Mouse (Mus musculus) lung, adult 2 months (tissue): Measurements from ENCODE around the gene Car10. TPM values are rescaled to one million over a fixed set of nuclear protein-coding genes. Genes with fewer than 3 reads are reported as not detected.

Experiments
- DNase-seq: peaks from one replicate; pipeline ENCODE4 v3.0.0; 2022
- H3K4me1 ChIP-seq: fragments of 200-500 bp; 2 replicates; pipeline ENCODE4 v1.6.1; 2011; ENCODE audit warnings: low read length; ENCODE audit not compliant: control insufficient read depth, insufficient read depth
- H3K4me3 ChIP-seq: fragments of 200-500 bp; replicated peaks from 2 replicates; pipeline ENCODE3; 2011; ENCODE audit warnings: low read depth, mild to moderate bottlenecking, control low read depth, low read length; ENCODE audit errors: extremely low read depth
- CTCF ChIP-seq: fragments of 200-500 bp; IDR thresholded peaks from 2 replicates; pipeline ENCODE4 v1.5.1; 2011; ENCODE audit warnings: mild to moderate bottlenecking, low read length, control low read depth; ENCODE audit not compliant: insufficient read depth
- POLR2A ChIP-seq: fragments of 200-500 bp; IDR thresholded peaks from 2 replicates; pipeline ENCODE4 v1.6.1; 2011; ENCODE audit warnings: low read depth, mild to moderate bottlenecking, control low read depth, low read length, borderline replicate concordance; ENCODE audit errors: extremely low read depth
- WGBS: fragments of 180-500 bp; shearing (Covaris S2); methylation state at CpG from one replicate; pipeline ENCODE4 v1.1.7; 2018; 5-methylcytosine and 5-hydroxymethylcytosine counted together
- polyA plus RNA-seq: library from polyadenylated mRNA; depleted of rRNA; stranded (reverse); fragments of >200 nt; gene quantifications from 2 replicates; pipeline ENCODE4 v1.2.3, GENCODE M21; 2012

The Car10 gene
- polyA plus RNA-seq, 1 experiment: not detected

- no peak for DNase-seq
- TF ChIP-seq POLR2A: no peak
- TF ChIP-seq CTCF: no peak
- 38% methylated on average over 3 of the region's 3 CpGs for WGBS
- Histone ChIP-seq H3K4me1 (no peaks in the 10 kb centered on the region), H3K4me3 (no peak overlapping the region)
These were observed 57.1 kb downstream of the Car10 start for GRCm38 (mm10) chr11:93154910-93155309.

GRCm38 (mm10) chr11:93172430-93172829 is 74.6 kb downstream of the Car10 start:
- Histone ChIP-seq H3K4me1 (no peaks in the 10 kb centered on the region), H3K4me3 (no peak overlapping the region)
- no peak for DNase-seq
- no peak for TF ChIP-seq CTCF
- TF ChIP-seq POLR2A: no peak

- Histone ChIP-seq H3K4me3 (no peak overlapping the region), H3K4me1 (no peaks in the 10 kb centered on the region)
- no peak for TF ChIP-seq CTCF
- no peak for DNase-seq
- 94% methylated on average over 1 of the region's 1 CpGs for WGBS
These were observed 75.9 kb downstream of the Car10 start for GRCm38 (mm10) chr11:93173533-93174308.

GRCm38 (mm10) chr11:93185477-93185876 is 87.6 kb downstream of the Car10 start:
- Histone ChIP-seq H3K4me3 (no peak overlapping the region), H3K4me1 (no peaks in the 10 kb centered on the region)
- WGBS: 46% methylated on average over 4 of the region's 4 CpGs
- TF ChIP-seq POLR2A (no peak), CTCF (no peak)
- DNase-seq: no peak

GRCm38 (mm10) chr11:93186163-93186562 is 88.3 kb downstream of the Car10 start:
- 40% methylated on average over 2 of the region's 2 CpGs for WGBS
- no peaks in the 10 kb centered on the region for H3K4me1 ChIP-seq
- DNase-seq: no peak
- H3K4me3 ChIP-seq: no peak overlapping the region
- TF ChIP-seq POLR2A (no peak), CTCF (no peak)

- DNase-seq: no peak
- TF ChIP-seq POLR2A (no peak), CTCF (no peak)
These were observed 90.8 kb downstream of the Car10 start for GRCm38 (mm10) chr11:93188621-93189020.

GRCm38 (mm10) chr11:93200046-93200445 is 102.2 kb downstream of the Car10 start:
- TF ChIP-seq POLR2A (no peak), CTCF (no peak)
- no peak for DNase-seq
- Histone ChIP-seq H3K4me1 (no peaks in the 10 kb centered on the region), H3K4me3 (no peak overlapping the region)
- WGBS: 85% methylated on average over 3 of the region's 3 CpGs

More at GRCm38 (mm10) chr11:93188621-93189020, 90.8 kb downstream of the Car10 start:
- no peak overlapping the region for H3K4me3 ChIP-seq
- H3K4me1 ChIP-seq: no peaks in the 10 kb centered on the region
- WGBS: 68% methylated on average over 5 of the region's 5 CpGs

- no peak for TF ChIP-seq CTCF
- TF ChIP-seq POLR2A: no peak
These were observed 119.6 kb downstream of the Car10 start for GRCm38 (mm10) chr11:93217457-93217856.

GRCm38 (mm10) chr11:93230057-93230456 is 132.2 kb downstream of the Car10 start:
- DNase-seq: no peak
- H3K4me3 ChIP-seq: no peak overlapping the region
- no peaks in the 10 kb centered on the region for H3K4me1 ChIP-seq
- no peak for TF ChIP-seq CTCF
- no peak for TF ChIP-seq POLR2A

More at GRCm38 (mm10) chr11:93217457-93217856, 119.6 kb downstream of the Car10 start:
- no peaks in the 10 kb centered on the region for H3K4me1 ChIP-seq
- no peak for DNase-seq
- no peak overlapping the region for H3K4me3 ChIP-seq

- WGBS: 82% methylated on average over 6 of the region's 6 CpGs
- DNase-seq: no peak
- no peaks in the 10 kb centered on the region for H3K4me1 ChIP-seq
- no peak for TF ChIP-seq POLR2A
- TF ChIP-seq CTCF: no peak
- no peak overlapping the region for H3K4me3 ChIP-seq
These were observed 152.0 kb downstream of the Car10 start for GRCm38 (mm10) chr11:93249771-93250265.
